Mouse (Mus musculus) C2C12 (cell line): ENCODE measurements around the gene Med12l.

Experiments
- CEBPB ChIP-seq: IDR thresholded peaks from one replicate; pipeline ENCODE4 v1.6.1; 2011; ENCODE audit warnings: low read depth, mild to moderate bottlenecking, control low read depth, moderate library complexity
- CTCF ChIP-seq: IDR thresholded peaks from one replicate; pipeline ENCODE4 v1.5.1; 2011; ENCODE audit not compliant: control insufficient read depth, insufficient read depth, insufficient read length
- MAX ChIP-seq: IDR thresholded peaks from one replicate; pipeline ENCODE4 v1.6.1; 2011; ENCODE audit warnings: mild to moderate bottlenecking, control low read depth
- MYOD1 ChIP-seq: IDR thresholded peaks from one replicate; pipeline ENCODE4 v1.6.1; 2011; ENCODE audit warnings: low read depth; ENCODE audit not compliant: control insufficient read depth, insufficient read length
- MYOG ChIP-seq: IDR thresholded peaks from one replicate; pipeline ENCODE4 v1.6.1; 2011; ENCODE audit not compliant: control insufficient read depth, insufficient read length; ENCODE audit errors: extremely low read depth
- USF1 ChIP-seq: IDR thresholded peaks from one replicate; pipeline ENCODE4 v1.6.1; 2011; ENCODE audit warnings: low read depth, mild to moderate bottlenecking, control low read depth, moderate library complexity

DNA sequence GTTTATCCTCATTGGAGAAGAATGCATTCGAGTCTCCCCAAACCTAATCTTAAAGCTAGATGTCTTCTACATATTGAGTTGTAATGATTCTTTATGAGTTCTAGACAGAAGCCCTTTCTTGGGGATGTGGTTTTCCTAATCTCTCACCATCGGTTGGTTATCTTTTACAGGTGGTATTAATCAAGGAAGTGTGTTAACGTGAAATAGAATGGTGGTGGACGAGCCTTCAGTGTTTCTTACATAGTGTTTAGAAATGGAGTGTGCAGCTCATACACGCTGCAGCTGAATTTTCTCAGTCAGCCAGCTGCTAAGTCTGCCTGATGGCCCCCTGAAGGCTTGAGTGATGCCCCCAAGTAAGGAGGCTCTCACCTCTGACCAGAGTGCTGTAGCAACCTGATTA lies 56.5 kb downstream of the Med12l start:
- no peak for TF ChIP-seq USF1
- TF ChIP-seq CTCF = no peak
- TF ChIP-seq MYOD1 = no peak
- TF ChIP-seq MAX = no peak
- no peak for TF ChIP-seq CEBPB
- TF ChIP-seq MYOG = no peak
